Mouse (Mus musculus) inflammation-experienced regulatory T-cells, adult 16 weeks (primary cell): ENCODE results near the gene Rad23a. TPM values are rescaled to one million over a fixed set of nuclear protein-coding genes. Genes with fewer than 3 reads are reported as not detected.

Experiments used
- polyA plus RNA-seq: library from polyadenylated mRNA; unstranded; fragments of 100-300 nt; shearing (Covaris generic); gene quantifications from one replicate; pipeline ENCODE4 v1.2.1, GENCODE M21; 2017

Rad23a gene
- polyA plus RNA-seq, result 211 TPM

DNA sequence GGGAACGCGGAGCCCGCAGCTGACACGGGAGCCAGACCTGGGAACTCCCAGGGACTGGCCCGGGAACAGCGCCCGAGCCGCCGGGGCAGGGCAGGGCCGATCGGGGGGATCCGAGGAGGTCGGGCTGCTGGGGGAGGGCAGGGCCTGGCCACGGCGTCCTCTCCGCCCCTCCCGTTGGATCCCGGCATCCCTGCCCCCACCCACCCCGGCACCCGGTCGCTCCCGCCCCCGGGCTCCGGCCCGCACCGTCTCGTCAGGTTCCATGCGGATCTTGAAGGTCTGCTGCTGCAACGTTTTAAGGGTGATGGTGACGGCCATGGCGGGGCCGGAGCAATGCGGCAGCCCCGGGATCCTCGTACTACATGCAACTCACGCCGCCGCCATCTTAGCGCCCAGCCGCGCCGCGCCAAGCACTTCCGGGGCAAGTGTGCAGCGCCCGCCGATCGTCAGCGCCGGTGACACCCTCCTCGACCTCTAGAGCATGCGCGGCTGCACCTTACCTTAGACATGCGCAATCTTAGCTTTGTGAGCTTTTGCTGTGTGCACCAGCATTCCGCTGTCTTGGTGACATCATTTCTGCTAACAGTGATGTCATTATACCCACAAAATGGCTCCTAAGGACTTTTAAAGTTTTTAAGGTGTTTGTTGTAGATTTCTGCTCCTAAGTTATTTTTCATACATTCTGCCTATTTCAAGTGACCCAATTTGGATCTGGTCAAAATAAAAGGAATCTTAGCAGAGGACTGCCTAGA, at the start of gene Rad23a:
Gene Rad23a, minus strand, starts transcription at position 418 of the 752 bp plus-strand sequence.

DNA sequence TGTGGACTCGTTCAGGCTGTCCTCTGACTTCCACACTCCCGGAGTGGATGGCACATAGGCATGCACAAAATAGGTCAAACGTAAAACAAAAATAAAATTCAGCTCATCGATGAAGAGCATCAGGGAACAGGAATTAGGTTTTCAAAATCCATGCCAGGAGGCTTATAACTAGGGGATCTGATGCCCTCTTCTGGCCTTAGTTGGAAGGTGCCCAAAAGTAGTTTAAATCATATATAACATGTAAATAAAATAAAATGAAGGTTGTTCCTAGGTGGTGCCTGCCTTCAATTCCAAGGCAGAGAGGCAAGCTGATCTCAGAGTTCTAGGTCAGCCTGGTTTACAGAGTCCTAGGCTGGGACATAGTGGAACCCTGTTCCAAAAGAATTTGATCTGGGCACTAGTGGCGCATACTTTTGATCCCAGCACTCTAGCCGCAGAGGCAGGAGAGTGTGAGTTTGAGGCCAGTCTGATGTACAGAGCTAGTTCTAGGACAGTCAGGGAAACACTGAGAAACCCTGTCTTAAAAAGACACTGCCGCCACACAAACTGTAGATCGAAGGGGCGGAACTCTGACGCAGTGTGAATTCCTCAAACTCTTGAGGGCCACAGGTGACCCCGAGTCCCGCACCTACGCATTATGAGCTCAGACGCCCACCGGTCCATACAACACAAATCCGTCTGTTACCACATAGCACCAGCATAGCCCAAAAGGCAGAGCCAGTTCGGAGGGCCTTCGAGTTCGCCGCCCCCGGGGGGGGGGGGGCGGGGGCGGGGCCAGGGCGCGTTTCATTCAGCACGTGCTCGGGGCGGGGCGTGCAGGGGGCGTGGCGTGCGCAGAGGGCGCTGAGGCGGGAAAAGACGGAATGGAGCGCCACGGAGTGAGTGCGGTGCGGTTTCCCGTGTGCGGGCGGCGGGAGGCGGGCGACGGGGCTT, 31.2 kb upstream of the Rad23a start, which contains the start of gene Syce2:
Gene Syce2, plus strand, starts transcription at position 736 of the 933 bp plus-strand sequence.

DNA sequence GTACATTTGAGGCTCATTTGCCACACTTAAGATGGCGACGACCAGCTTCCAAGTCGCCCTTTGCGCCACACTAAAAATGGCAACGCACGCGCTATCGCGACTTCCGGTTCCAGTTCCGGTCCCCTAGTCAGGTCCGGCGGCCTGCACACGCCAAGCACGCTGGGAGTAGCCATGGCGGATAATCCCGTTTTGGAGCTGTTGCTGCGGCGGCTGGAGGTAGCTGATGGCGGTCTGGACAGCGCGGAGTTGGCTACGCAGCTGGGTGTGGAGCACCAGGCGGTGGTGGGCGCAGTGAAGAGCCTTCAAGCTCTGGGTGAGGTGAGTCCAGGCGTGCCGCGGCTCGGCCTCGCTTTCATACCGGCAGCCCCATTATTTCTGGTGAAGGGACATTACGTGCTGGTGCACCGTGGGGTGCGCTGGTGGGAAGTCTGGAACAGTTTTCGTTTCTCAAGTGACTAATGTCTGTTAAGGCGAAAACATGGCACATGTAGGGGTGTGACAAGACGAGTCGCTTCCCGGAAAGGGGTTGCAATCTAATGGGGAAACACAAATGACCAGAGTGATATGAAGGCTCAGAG, 16.5 kb upstream of the Rad23a start, which contains the start of gene Farsa:
Gene Farsa, plus strand, starts transcription at position 126 of the 578 bp plus-strand sequence.

DNA sequence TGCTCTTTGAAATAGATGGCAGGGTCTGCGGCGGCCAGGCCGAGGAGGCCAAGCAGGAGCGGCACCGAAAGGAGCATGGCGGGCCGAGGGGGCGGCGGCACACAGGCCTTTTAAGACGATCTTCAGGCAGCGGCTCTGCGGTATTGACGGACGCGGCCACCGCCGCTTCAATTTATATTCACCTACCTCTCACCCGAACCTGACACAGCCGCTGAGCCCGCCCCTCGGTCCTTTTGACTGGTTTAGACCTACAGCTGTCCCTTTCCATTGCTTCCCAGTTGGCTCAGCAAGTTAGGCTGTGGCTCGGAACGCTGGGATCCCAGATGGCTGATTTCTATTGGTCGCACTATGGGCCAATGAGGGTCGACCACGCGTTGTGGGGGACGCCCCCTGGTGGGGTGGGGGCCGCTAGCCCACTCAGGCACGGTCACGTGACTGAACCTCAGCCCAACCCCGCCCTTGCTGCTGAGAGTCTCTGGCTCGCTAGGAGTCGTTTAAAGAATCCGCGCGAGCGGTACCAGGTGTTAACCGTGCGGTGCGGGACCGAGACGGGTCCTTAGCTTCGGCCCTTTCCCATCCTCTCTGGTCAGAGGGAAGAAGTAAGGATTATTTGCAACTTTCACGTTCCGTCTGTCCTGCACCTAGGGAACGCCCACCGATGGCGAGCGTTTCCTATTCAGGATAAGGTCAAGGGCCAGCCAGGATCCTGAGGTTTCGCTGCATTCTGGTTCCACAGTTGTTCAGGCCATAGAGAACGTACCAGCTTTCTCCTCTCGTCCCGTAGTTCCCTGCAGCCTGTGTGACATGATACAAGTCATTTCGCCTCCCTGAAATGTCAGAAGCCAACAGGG, 6.5 kb upstream of the Rad23a start, which contains the start of gene Calr:
Gene Calr, minus strand, starts transcription at position 213 of the 851 bp plus-strand sequence.

DNA sequence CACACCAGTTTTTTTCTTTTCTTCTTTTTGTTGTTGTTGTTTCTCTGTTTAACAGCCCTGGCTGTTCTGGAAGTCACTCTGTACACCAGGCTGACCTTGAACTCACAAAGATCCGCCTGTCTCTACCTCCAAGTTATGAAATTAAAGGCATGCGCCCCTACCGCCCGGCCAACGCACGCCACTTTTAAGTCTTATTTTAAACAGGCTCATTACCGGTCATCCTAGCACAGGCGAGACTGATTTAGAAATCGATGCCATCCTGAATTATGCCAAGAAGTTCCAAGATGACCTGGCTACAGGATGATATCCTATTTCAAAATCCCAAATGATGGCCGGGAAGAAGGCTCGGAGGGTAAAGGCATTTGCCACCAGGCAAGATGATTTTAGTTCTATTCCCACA, 9.0 kb downstream of the Rad23a start, which contains the start of gene Gadd45gip1:
Gene Gadd45gip1, plus strand, starts transcription at position 33 of the 400 bp plus-strand sequence.

DNA sequence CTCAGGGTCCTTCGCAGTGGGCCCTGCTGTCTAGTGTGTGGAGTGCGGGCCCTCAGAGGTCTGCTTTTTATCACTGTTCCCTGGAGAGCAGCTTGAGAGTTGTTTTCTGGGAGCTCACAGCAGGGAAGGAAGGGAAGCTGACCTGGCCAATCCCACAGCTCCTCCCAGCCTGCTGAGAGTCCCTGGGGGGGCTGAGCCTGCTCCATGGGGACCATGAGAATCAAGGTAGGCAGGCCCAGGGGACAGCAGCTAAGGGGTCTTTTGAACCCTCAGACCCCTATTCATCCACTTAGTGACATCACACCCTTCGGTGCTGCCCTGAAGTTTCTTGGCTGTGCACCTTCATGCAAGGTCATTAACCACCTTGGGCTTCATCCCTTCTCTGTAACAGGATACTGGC, 17.7 kb downstream of the Rad23a start, which contains the start of gene Dand5:
Gene Dand5, minus strand, starts transcription at position 101 of the 400 bp plus-strand sequence.

DNA sequence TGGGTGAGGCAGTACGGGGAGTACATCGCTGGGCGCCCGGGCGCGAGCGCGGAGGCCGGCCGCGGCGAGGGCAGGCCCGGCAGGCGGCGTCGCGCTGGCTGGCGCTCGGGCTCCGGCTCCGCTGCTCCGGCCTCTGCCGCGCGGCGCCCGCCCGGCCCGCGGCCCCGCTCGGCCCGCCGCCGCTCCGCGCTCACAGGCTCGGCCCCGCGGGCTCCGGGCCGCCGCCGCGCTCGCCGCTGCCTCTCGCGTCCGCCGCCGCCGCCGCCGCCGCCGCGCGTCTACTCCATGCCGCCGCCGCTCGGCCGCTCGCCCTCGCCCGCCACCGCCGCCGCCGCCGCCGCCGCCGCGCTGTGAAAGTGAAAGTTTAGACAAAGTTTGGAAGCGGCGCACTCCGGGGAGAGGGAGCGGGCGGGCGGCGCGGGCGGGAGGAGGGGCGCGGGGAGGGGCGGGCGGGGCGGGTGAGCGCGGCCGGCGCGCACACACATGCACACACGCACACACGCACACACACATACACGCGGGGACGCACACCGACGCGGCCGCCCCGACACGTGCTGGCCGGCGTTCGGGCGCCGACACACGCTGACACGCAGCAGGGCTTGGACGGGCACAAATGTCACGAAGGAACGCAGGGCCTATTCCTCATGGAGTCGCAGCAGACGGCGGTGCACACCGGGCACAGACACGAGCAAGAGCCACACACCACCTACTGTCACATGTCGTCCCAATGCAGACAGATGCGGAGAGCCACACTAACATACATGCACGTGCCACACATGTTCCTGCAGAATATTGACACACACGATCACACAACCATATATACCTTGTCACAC, 40.2 kb downstream of the Rad23a start, which contains the start of gene Nfix:
Gene Nfix, minus strand, starts transcription at position 346 of the 833 bp plus-strand sequence.

Other genes starting within 250 kb of the Rad23a start
- gene Ier2, start 177.8 kb downstream of the Rad23a start, polyA plus RNA-seq, result 170 TPM
- 63.7 TPM for gene Trmt1, start 154.4 kb downstream of the Rad23a start, polyA plus RNA-seq
- 3.9 TPM for gene Nacc1, start 152.8 kb downstream of the Rad23a start, polyA plus RNA-seq
- gene Lyl1, start 139.2 kb downstream of the Rad23a start, polyA plus RNA-seq, result 0.54 TPM
- gene G430095P16Rik, start 117.7 kb downstream of the Rad23a start, polyA plus RNA-seq, result 29.3 TPM
- 3.4 TPM for gene Nfix, start 40.3 kb downstream of the Rad23a start, polyA plus RNA-seq
- gene Dand5, start 17.8 kb downstream of the Rad23a start, polyA plus RNA-seq, result 9.0 TPM
- 30.6 TPM for gene Gadd45gip1, start 9.1 kb downstream of the Rad23a start, polyA plus RNA-seq
- gene Calr, start 6.3 kb upstream of the Rad23a start, polyA plus RNA-seq, result 499 TPM
- gene Farsa, start 16.3 kb upstream of the Rad23a start, polyA plus RNA-seq, result 111 TPM
- gene Syce2, start 31.4 kb upstream of the Rad23a start, polyA plus RNA-seq, result 8.3 TPM
- 37.3 TPM for gene Gcdh, start 53.3 kb upstream of the Rad23a start, polyA plus RNA-seq
- gene Klf1, start 61.3 kb upstream of the Rad23a start, polyA plus RNA-seq, result 0.32 TPM
- 21.8 TPM for gene Dnase2a, start 67.9 kb upstream of the Rad23a start, polyA plus RNA-seq
- gene Mast1, start 96.7 kb upstream of the Rad23a start, polyA plus RNA-seq, result 1.5 TPM
- gene Rtbdn, start 106.3 kb upstream of the Rad23a start, polyA plus RNA-seq, result 0.24 TPM
- gene Gm49661, start 128.8 kb upstream of the Rad23a start, polyA plus RNA-seq, result not detected
- 247 TPM for gene Prdx2, start 128.9 kb upstream of the Rad23a start, polyA plus RNA-seq
- 101 TPM for gene Rnaseh2a, start 129.1 kb upstream of the Rad23a start, polyA plus RNA-seq
- 568 TPM for gene Junb, start 138.1 kb upstream of the Rad23a start, polyA plus RNA-seq
- gene Hook2, start 149.9 kb upstream of the Rad23a start, polyA plus RNA-seq, result 10.4 TPM
- gene Best2, start 173.9 kb upstream of the Rad23a start, polyA plus RNA-seq, result not detected
- gene Asna1, start 184.6 kb upstream of the Rad23a start, polyA plus RNA-seq, result 40.2 TPM
- 202 TPM for gene Trir, start 186.2 kb upstream of the Rad23a start, polyA plus RNA-seq
- 49.4 TPM for gene Tnpo2, start 196.2 kb upstream of the Rad23a start, polyA plus RNA-seq
- 9.1 TPM for gene Fbxw9, start 219.4 kb upstream of the Rad23a start, polyA plus RNA-seq
- gene Gm5741, start 227.3 kb upstream of the Rad23a start, polyA plus RNA-seq, result 2.4 TPM
- gene Dhps, start 231.1 kb upstream of the Rad23a start, polyA plus RNA-seq, result 82.7 TPM
- gene Wdr83os, start 240.1 kb upstream of the Rad23a start, polyA plus RNA-seq, result 178 TPM
- 40.6 TPM for gene Wdr83, start 240.6 kb upstream of the Rad23a start, polyA plus RNA-seq
- gene Man2b1, start 242.6 kb upstream of the Rad23a start, polyA plus RNA-seq, result 177 TPM